Comparison of ENCODE assay signal across 9 mouse cellular contexts in the genomic region with DNA sequence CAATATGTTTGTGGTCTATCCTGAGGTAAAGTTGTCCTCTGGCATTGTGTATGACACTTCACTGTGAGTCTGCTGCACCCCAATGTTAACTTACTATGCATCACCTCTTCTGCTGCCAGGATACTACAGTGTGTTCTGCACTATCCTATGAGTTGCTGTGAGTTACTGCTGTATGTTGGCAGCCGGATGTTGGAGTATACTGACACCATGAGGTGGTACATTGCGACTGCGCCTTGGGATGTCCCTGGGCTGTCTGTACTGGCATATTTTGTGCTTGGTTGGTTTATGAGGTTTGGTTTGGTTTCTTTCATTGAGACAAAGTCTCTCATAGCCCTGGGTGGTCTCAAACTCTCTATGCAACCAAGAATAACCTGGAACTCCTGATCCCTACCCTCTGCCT. TPM values are rescaled to one million over a fixed set of nuclear protein-coding genes. Genes with fewer than 3 reads are reported as not detected.
A peak's percentile ranks its signal among the peaks of the same experiment; 100 is the strongest.
DNase-seq lines count a peak whose midpoint lies in the region; ATAC-seq and TF ChIP-seq lines count a peak whose summit lies in the region.
"Had no signal": no experiment of that assay in that cellular context is flagged by ENCODE, and none has a peak within 500 bp of the region (broad histone marks: within the 10 kb centered on the region; RNA-seq: fewer than 3 reads in every experiment).

No protein-coding gene starts in this region.

- H3K9me3 ChIP-seq in midbrain, postnatal 0 days (ENCODE audit: low read length) = no peaks in the 10 kb centered on the region

- peak; percentile 72 for TF ChIP-seq CTCF in midbrain, postnatal 0 days (IDR thresholded peaks at IDR 0.05)

- no peaks in the 10 kb centered on the region for H3K36me3 ChIP-seq in midbrain, postnatal 0 days (ENCODE audit: insufficient read depth, low read length)

- no peak overlapping the region for H3K4me3 ChIP-seq in midbrain, postnatal 0 days (ENCODE audit: low read depth, low read length)

- peak; percentile 53 to 56 for DNase-seq in cerebellum, postnatal 10 days
- DNase-seq in ovary, postnatal 36 days (ENCODE audit: low spot score) = peak; percentile 45
- DNase-seq in ovary, adult 18-20 months (ENCODE audit: low spot score) = no peak
- peak; percentile 53 for DNase-seq in heart, postnatal 4 days
- peak; percentile 16 for DNase-seq in layer of hippocampus, adult 9-10 months (ENCODE audit: low spot score)
- peak; percentile 66 for DNase-seq in midbrain, postnatal 0 days (ENCODE audit: low spot score)

- H3K27ac ChIP-seq in midbrain, postnatal 0 days (ENCODE audit: low read depth, low read length) = no peak overlapping the region

- no peaks in the 10 kb centered on the region for H3K4me1 ChIP-seq in midbrain, postnatal 0 days (ENCODE audit: insufficient read depth, low read length)

- no peak overlapping the region for H3K9ac ChIP-seq in midbrain, postnatal 0 days (replicated peaks; ENCODE audit: low read length, poor library complexity, severe bottlenecking)

- no peak overlapping the region for H3K4me2 ChIP-seq in midbrain, postnatal 0 days (ENCODE audit: low read depth, low read length, poor library complexity, severe bottlenecking)

- ATAC-seq in cerebellum, adult (ENCODE audit: insufficient number of reproducible peaks, low FRiP score, low TSS enrichment) = no peak
- ATAC-seq in midbrain, postnatal 0 days (ENCODE audit: low FRiP score) = peak; percentile 57
- no peak for ATAC-seq in monocyte, adult 5-6 weeks (replicated peaks; ENCODE audit: insufficient number of reproducible peaks, low FRiP score, low TSS enrichment, poor library complexity, severe bottlenecking)

- H3K27me3 ChIP-seq in midbrain, postnatal 0 days (ENCODE audit: insufficient read depth, low read length) = no peaks in the 10 kb centered on the region

- WGBS in midbrain, postnatal 0 days = 46% methylated on average over 3 of the region's 3 CpGs

RNA-seq across cellular contexts. Expression of a gene that starts 8.5 kb away (rescaled TPM):
- total RNA-seq in heart, postnatal 4 days (2021) = not detected
- 0.55 and 0.57 TPM in 2 replicates for total RNA-seq in midbrain, postnatal 0 days (2014; rRNA removed)
- polyA plus RNA-seq in midbrain, postnatal 0 days (2015; fragmentation: Nextera tagmentation; extraction: Ambion mirVana) = 0.32 and 0.39 TPM in 2 replicates
- not detected in 3 replicates for total RNA-seq in monocyte, adult 5-6 weeks (2017)

RNA-seq across cellular contexts. Expression of a gene that starts 25.4 kb away (rescaled TPM):
- total RNA-seq in heart, postnatal 4 days (2021) = not detected
- total RNA-seq in midbrain, postnatal 0 days (2014; rRNA removed) = not detected in 2 replicates
- 0.29 and 0.30 TPM in 2 replicates for polyA plus RNA-seq in midbrain, postnatal 0 days (2015; fragmentation: Nextera tagmentation; extraction: Ambion mirVana)
- total RNA-seq in monocyte, adult 5-6 weeks (2017) = not detected in 3 replicates
- total RNA-seq: heart, adult 18-20 months had no signal

RNA-seq across cellular contexts. Expression of a gene that starts 38.4 kb away (rescaled TPM):
- 10 to 100 TPM; 57.0 to 59.0 TPM for total RNA-seq in heart, postnatal 4 days (2021)
- 104 and 116 TPM in 2 replicates for total RNA-seq in midbrain, postnatal 0 days (2014; rRNA removed)
- 80.7 and 85.6 TPM in 2 replicates for polyA plus RNA-seq in midbrain, postnatal 0 days (2015; fragmentation: Nextera tagmentation; extraction: Ambion mirVana)
- total RNA-seq in monocyte, adult 5-6 weeks (2017) = 51.9 to 73.8 TPM (median 54.0 TPM) in 3 replicates

RNA-seq across cellular contexts. Expression of a gene that starts 50.5 kb away (rescaled TPM):
- total RNA-seq in heart, postnatal 4 days (2021) = 10 to 100 TPM; 24.7 to 27.8 TPM
- total RNA-seq in midbrain, postnatal 0 days (2014; rRNA removed) = 60.5 and 65.6 TPM in 2 replicates
- 138 and 142 TPM in 2 replicates for polyA plus RNA-seq in midbrain, postnatal 0 days (2015; fragmentation: Nextera tagmentation; extraction: Ambion mirVana)
- 19.0 to 40.2 TPM (median 40.1 TPM) in 3 replicates for total RNA-seq in monocyte, adult 5-6 weeks (2017)

RNA-seq across cellular contexts. Expression of a gene that starts 52.7 kb away (rescaled TPM):
- not detected for total RNA-seq in heart, postnatal 4 days (2021)
- 2.0 TPM in 1 of 2 replicates, not detected in the other for total RNA-seq in midbrain, postnatal 0 days (2014; rRNA removed)
- polyA plus RNA-seq in midbrain, postnatal 0 days (2015; fragmentation: Nextera tagmentation; extraction: Ambion mirVana) = not detected in 2 replicates
- not detected in 3 replicates for total RNA-seq in monocyte, adult 5-6 weeks (2017)
- total RNA-seq: heart, adult 18-20 months had no signal
